Mouse (Mus musculus): ENCODE data around the gene Eya4.

Gene Eya4

DNA sequence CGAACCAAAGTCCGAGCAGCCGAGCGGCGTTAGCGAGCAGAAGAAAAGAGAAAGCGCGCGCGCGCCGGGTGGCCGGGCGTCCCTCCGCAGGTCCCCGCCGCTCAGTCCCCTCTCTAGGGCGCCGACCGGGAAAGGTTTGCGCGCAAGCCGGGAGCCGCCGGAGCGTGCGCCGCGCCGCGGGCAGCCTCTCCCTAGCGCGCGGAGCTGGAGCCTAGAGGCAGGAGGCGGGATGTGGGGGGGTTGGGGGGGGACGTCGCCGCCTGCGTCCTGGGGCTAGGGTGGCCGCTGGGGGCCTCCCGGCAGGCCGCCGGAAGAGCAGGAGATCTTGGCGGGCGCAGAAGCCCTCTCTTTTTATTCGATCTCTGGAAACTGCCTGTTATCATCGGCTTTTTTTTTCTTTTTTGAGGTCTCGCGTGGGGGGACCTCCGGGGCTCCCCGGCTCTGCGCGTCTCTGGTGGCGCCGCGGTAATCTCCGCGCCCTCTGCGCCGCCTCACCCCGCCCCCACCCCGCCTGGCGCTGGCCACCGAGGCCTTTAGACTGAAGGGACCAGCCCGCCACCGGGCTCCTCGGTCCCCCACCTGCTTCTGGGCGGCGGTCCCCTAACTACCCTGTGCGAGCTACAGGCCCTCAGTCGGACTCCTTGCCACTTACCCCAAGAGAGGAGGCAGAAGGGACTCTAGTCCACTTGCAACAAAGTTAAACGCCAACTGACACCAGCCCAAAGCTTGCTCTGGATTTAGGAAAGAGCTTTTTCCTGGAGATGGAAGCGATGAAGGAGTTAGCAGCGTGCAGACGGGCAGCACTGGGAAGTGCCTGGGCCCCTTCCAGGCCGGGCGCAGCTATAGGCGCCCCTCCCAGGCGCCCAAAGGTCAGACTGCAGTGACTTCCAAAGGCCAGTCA is at the start of gene Eya4:
Eya4 (minus strand) TSS at position 776 of the 901 bp plus-strand sequence.
- peak; percentile 79 to 86 for DNase-seq

DNA sequence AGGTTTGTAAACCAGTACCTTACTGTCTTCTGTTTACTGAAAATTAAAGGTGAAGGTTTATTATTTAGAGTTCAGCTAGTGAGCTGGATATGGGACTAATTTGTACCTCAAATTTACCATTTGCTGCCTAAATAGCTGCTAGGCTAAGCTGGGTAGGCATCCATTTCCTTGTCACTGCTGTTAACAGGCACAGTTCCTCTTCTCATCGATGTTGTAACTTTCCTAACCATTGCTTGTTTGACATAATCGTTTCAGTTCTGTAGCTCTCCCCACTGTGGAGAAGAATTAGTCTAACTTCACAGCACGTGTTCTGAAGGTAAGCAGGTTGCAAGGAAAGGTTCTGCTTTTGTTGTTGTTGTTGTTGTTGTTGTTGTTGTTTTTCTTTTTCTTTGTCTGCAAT is 44.8 kb upstream of the Eya4 start:
- DNase-seq: no peak

GRCm38 (mm10) chr10:23394556-23395245 is 44.1 kb upstream of the Eya4 start:
- DNase-seq: peak in 1 of 2 experiments; percentile 3

DNA sequence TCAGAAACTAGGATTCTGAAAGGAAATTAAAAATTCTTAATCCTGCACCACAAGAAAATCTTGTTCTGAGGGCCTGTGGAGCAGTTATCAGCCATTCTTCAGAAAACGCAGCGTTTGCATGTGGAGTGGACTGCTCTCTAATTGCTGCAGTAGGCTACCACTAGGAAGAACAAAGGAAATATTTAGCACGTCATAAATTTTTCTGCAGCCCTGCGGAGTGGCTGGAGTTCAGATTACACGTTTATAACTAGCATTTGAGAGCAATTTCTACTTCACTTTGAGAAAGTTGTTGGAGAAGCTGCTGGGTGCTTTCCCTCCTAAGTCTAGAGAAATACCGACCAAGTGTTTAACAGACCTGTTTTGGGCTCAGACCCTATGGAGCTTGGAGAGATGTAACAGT is 43.6 kb upstream of the Eya4 start:
- DNase-seq: peak in 1 of 2 experiments; percentile 8

- no peak for DNase-seq
Measured at GRCm38 (mm10) chr10:23363866-23364265, 13.3 kb upstream of the Eya4 start.

DNA sequence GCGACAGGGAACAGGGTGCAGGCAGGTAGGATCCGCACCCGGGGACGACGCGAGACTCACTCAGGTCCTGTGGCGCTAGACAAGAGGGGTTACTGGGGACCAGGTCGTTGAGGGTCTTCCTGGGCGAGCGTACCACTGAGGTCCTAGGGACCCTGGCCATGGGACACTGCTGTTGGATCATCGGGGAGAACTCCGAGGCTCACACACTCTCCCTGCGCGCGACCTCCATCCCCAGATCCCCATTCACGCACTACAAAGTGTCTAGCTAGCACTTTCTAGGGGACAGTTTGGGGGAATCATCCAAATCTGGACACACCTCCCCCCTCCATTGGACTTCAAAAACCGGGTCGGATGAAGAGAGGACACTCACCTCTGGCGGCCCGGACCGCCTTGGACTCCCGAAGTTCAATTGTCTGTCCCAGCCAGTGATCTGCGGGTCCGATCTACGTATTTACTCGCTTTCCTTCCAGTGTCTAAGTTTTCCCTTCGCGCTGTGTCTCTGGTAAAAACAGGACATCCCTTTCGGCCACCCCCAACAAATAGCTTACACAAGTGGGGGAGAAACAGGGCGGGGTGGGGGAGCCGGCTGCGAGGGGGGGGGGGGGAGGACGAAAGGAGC is 1.1 kb downstream of the Eya4 start:
- peak in 1 of 2 experiments; percentile 50 for DNase-seq

GRCm38 (mm10) chr10:23348893-23349391 is 1.6 kb downstream of the Eya4 start:
- peak; percentile 41 to 59 for DNase-seq

- DNase-seq: peak; percentile 28 to 42
Measured at GRCm38 (mm10) chr10:23348101-23348892, 2.3 kb downstream of the Eya4 start.

DNA sequence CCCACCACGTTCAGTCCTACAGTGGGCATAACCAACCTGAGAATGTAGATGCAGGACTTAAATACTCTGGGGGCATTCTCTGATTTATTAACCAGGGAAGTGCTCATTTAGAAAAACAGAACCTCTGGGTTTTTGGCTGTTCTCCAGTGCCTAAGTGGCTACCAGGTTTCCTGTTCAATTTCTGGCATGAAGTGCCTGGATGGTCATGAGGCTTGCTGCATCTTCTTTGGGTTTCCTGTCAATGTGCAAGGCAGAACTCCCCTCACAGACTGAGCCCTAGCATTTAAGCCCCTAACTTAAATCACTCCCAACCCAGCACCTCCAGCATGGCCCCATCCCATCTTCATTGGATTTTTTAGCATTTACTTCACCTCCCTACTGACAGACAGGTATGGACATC is 13.3 kb downstream of the Eya4 start:
- DNase-seq: no peak

GRCm38 (mm10) chr10:23332768-23333167 is 17.8 kb downstream of the Eya4 start:
- DNase-seq: no peak

- no peak for DNase-seq
Measured at GRCm38 (mm10) chr10:23327651-23328050, 22.9 kb downstream of the Eya4 start.

DNA sequence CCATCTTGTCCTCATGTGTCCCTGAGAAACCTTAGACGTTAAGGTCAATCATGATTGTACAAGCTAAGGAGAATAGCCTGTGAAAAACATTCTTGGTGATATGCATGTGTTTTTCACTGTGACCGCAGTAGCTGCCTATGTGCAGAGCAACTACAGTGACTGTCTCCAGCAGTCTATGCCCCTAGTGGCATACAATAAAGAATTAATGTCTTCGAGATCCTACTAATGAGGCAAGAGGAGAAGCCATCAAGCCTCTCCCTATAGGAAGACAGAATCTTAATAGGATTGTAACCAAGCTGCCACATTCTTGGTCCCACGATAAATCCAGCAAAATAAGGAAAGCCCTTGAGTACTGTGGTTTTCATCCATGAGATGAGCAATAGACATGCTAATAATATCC is 28.3 kb downstream of the Eya4 start:
- no peak for DNase-seq

GRCm38 (mm10) chr10:23295616-23296015 is 55.0 kb downstream of the Eya4 start:
- no peak for DNase-seq

DNA sequence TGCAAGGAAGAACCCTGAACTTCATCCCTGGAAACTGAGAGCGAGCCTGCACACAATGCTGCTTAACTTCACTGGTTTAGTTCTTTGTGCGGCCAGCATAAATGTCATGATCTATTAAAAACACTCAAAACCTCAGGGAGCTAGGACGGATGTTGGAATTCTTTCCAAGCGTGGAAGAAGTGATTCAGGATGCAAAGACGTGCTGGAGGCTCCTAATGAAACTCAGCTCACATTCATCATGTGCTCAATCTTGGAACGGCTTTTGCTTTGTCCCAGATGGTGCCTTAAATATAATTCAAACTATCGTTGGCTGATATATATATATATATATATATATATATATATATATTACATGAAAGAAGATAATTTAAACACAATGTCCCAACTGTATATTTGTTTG is 58.1 kb downstream of the Eya4 start:
- no peak for DNase-seq

DNA sequence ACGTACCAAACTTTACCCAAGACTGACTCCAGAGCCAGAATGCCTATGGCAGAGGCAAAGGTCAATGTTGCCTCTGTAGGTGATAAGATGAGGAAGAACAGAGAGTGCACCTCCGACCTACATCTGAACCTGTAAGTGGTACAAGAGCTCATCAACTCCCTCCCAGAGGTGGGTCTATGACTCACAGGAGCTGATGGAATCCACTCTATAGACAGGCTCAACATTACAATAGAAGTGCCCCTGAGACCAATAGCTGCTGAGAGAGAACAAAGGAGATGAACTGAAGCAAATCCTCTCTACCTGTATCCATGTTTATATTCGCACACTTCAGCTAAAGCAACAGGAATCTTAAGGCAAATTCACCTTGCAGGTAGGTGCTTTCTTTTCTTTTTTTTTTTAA is 73.2 kb downstream of the Eya4 start:
- DNase-seq: no peak

- DNase-seq: no peak
Measured at GRCm38 (mm10) chr10:23271050-23271621, 79.5 kb downstream of the Eya4 start.

GRCm38 (mm10) chr10:23270502-23270901 is 80.1 kb downstream of the Eya4 start:
- DNase-seq: no peak

GRCm38 (mm10) chr10:23252180-23252579 is 98.4 kb downstream of the Eya4 start:
- peak in 1 of 2 experiments; percentile 11 for DNase-seq

DNA sequence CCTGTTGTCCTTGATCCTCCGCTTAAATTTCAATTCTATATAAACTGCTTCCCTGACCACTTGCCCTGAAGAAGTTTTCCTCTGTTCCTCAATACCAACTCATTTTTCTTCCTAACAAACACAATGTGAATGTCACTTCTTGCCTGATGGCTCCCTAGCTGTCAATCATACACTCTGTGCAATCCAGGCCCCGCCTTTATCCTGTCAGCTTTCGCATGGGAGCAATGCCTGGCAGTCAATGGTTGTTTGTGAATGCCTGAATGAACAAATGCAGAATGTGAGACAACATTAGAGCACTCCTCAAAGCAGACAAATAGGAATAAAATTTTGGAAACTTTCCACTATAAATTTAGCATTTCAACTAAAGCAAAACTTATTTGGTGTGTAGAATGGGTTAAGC is 104.1 kb downstream of the Eya4 start:
- no peak for DNase-seq

- peak; percentile 18 to 30 for DNase-seq
Measured at GRCm38 (mm10) chr10:23236918-23237317, 113.7 kb downstream of the Eya4 start.

GRCm38 (mm10) chr10:23235405-23235804 is 115.2 kb downstream of the Eya4 start:
- DNase-seq: no peak

DNA sequence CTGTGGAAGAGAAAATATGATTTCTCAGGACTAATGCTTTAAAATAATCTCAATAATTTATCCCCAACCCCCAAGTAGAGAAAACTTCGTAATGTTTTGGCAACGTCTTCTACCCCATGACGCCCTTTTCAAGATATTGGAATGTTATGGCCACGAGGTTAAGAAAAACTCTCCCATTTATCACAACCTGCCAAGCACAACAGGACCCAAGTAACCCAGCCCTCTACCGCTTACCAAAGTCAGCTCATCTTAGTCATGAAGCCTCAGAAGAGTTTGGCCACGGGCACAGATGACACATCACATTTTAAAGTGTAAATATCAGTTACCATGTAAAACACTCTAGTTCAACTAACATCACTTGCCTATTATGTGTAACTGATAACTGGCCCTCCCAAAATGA is 117.2 kb downstream of the Eya4 start:
- no peak for DNase-seq

All from kidney, postnatal 4 days (tissue).